Mouse (Mus musculus): ENCODE data around the gene Cdc37. TPM values are rescaled to one million over a fixed set of nuclear protein-coding genes. Genes with fewer than 3 reads are reported as not detected.
A peak's percentile ranks its signal among the peaks of the same experiment; 100 is the strongest.

Cdc37 gene
- polyA plus RNA-seq, 1 experiment from 2014 or later: 280 TPM

- ATAC-seq: no peak
- Histone ChIP-seq H3K27me3 (replicated peaks) (no peaks in the 10 kb centered on the region), H3K4me2 (replicated peaks) (no peak overlapping the region), H3K9ac (no peak overlapping the region), H3K27ac (no peak overlapping the region), H3K4me3 (replicated peaks) (no peak overlapping the region), H3K4me1 (replicated peaks) (0 out of 2 replicates have a peak, but pooled peaks cover 5% of the 10 kb centered on the region), H3K36me3 (0 out of 2 replicates have a peak, but pooled peaks cover 3% of the 10 kb centered on the region), H3K9me3 (no peaks in the 10 kb centered on the region)
- 78% methylated on average over 6 of the region's 6 CpGs for WGBS
These were observed 45.0 kb downstream of the Cdc37 start for GRCm38 (mm10) chr9:21104814-21105213.

- Histone ChIP-seq H3K4me3 (replicated peaks) (no peak overlapping the region), H3K27me3 (replicated peaks) (no peaks in the 10 kb centered on the region), H3K9me3 (no peaks in the 10 kb centered on the region), H3K27ac (no peak overlapping the region), H3K4me2 (replicated peaks) (no peak overlapping the region), H3K9ac (no peak overlapping the region), H3K4me1 (replicated peaks) (0 out of 2 replicates have a peak, but pooled peaks cover 5% of the 10 kb centered on the region), H3K36me3 (no peaks in the 10 kb centered on the region)
- WGBS: 95% methylated on average over 2 of the region's 2 CpGs
- ATAC-seq: no peak
These were observed 47.7 kb downstream of the Cdc37 start for GRCm38 (mm10) chr9:21102076-21102475.

GRCm38 (mm10) chr9:21100447-21101161, 49.2 kb downstream of the Cdc37 start:
- Histone ChIP-seq H3K27me3 (replicated peaks) (no peaks in the 10 kb centered on the region), H3K36me3 (no peaks in the 10 kb centered on the region), H3K4me2 (replicated peaks) (no peak overlapping the region; the same call in 1 of the 2 replicates), H3K4me1 (replicated peaks) (0 out of 2 replicates have a peak, but pooled peaks cover 5% of the 10 kb centered on the region), H3K9me3 (no peaks in the 10 kb centered on the region), H3K27ac (no peak overlapping the region), H3K4me3 (replicated peaks) (no peak overlapping the region), H3K9ac (no peak overlapping the region)
- ATAC-seq: no peak
- WGBS: 35% methylated on average over 15 of the region's 15 CpGs

- WGBS: 61% methylated on average over 8 of the region's 8 CpGs
- Histone ChIP-seq H3K36me3 (no peaks in the 10 kb centered on the region; the same call in 1 of the 2 replicates), H3K9me3 (no peaks in the 10 kb centered on the region), H3K4me3 (replicated peaks) (no peak overlapping the region), H3K4me1 (replicated peaks) (0 out of 2 replicates have a peak, but pooled peaks cover 5% of the 10 kb centered on the region), H3K4me2 (replicated peaks) (no peak overlapping the region), H3K27me3 (replicated peaks) (no peaks in the 10 kb centered on the region), H3K9ac (no peak overlapping the region), H3K27ac (no peak overlapping the region)
- peak; percentile 59 for ATAC-seq
These were observed 52.0 kb downstream of the Cdc37 start for GRCm38 (mm10) chr9:21097793-21098192.

GRCm38 (mm10) chr9:21095958-21096357, 53.8 kb downstream of the Cdc37 start:
- Histone ChIP-seq H3K4me3 (replicated peaks) (no peak overlapping the region), H3K27me3 (replicated peaks) (no peaks in the 10 kb centered on the region), H3K27ac (no peak overlapping the region), H3K9ac (no peak overlapping the region), H3K9me3 (no peaks in the 10 kb centered on the region), H3K36me3 (no peaks in the 10 kb centered on the region; the same call in 1 of the 2 replicates), H3K4me1 (replicated peaks) (0 out of 2 replicates have a peak, but pooled peaks cover 6% of the 10 kb centered on the region), H3K4me2 (replicated peaks) (no peak overlapping the region)
- 95% methylated on average over 4 of the region's 4 CpGs for WGBS
- no peak for ATAC-seq

GRCm38 (mm10) chr9:21093423-21093822, 56.4 kb downstream of the Cdc37 start:
- no peaks in the 10 kb centered on the region for H3K9me3 ChIP-seq
- 91% methylated on average over 9 of the region's 9 CpGs for WGBS
- H3K27ac ChIP-seq: no peak overlapping the region
- H3K36me3 ChIP-seq: peaks cover 6% of the 10 kb centered on the region
- H3K4me3 ChIP-seq (replicated peaks): no peak overlapping the region
- H3K4me2 ChIP-seq (replicated peaks): no peak overlapping the region
- no peak overlapping the region for H3K9ac ChIP-seq
- no peak for ATAC-seq
- no peaks in the 10 kb centered on the region for H3K27me3 ChIP-seq (replicated peaks)
- H3K4me1 ChIP-seq (replicated peaks): peaks cover 21% of the 10 kb centered on the region

GRCm38 (mm10) chr9:21091707-21092320, 58.0 kb downstream of the Cdc37 start, which contains the start of the genes Gm38431 and Raver1:
Gm38431 (minus strand) TSS chr9:21091997.
Raver1 (minus strand) TSS chr9:21092008.
- no peaks in the 10 kb centered on the region for H3K27me3 ChIP-seq (replicated peaks)
- H3K9ac ChIP-seq: peak within 1 kb of the TSS; percentile 75
- ATAC-seq: peak; percentile 99
- H3K4me3 ChIP-seq (replicated peaks): peak within 1 kb of the TSS; percentile 71
- H3K27ac ChIP-seq: peak within 1 kb of the TSS; percentile 95
- H3K36me3 ChIP-seq: peaks cover 21% of the 10 kb centered on the region
- no peaks in the 10 kb centered on the region for H3K9me3 ChIP-seq
- H3K4me2 ChIP-seq (replicated peaks): peak within 1 kb of the TSS; percentile 76
- WGBS: under 1% methylated on average over 54 of the region's 54 CpGs
- H3K4me1 ChIP-seq (replicated peaks): peaks cover 23% of the 10 kb centered on the region

GRCm38 (mm10) chr9:21090972-21091706, 58.6 kb downstream of the Cdc37 start:
- ATAC-seq: peak; percentile 58
- Histone ChIP-seq H3K4me1 (replicated peaks) (peaks cover 28% of the 10 kb centered on the region), H3K36me3 (peaks cover 27% of the 10 kb centered on the region), H3K4me2 (replicated peaks) (peak overlapping the region; percentile 76), H3K9ac (peak overlapping the region; percentile 75), H3K27me3 (replicated peaks) (no peaks in the 10 kb centered on the region), H3K4me3 (replicated peaks) (peak overlapping the region; percentile 71), H3K9me3 (no peaks in the 10 kb centered on the region), H3K27ac (peak overlapping the region; percentile 95)
- 2% methylated on average over 24 of the region's 24 CpGs for WGBS

GRCm38 (mm10) chr9:21090537-21090936, 59.2 kb downstream of the Cdc37 start:
- Histone ChIP-seq H3K4me1 (replicated peaks) (peaks cover 29% of the 10 kb centered on the region), H3K36me3 (peaks cover 31% of the 10 kb centered on the region), H3K27ac (0 out of 2 replicates have a peak overlapping the region, but pooled peaks have one; percentile 95), H3K4me2 (replicated peaks) (peak overlapping the region; percentile 76), H3K27me3 (replicated peaks) (no peaks in the 10 kb centered on the region), H3K9me3 (no peaks in the 10 kb centered on the region), H3K9ac (peak overlapping the region; percentile 75), H3K4me3 (replicated peaks) (peak overlapping the region; percentile 71)
- no peak for ATAC-seq
- 82% methylated on average over 1 of the region's 1 CpGs for WGBS

- ATAC-seq: no peak
- no peak overlapping the region for H3K27ac ChIP-seq
- no peaks in the 10 kb centered on the region for H3K27me3 ChIP-seq (replicated peaks)
- 88% methylated on average over 3 of the region's 3 CpGs for WGBS
- no peak overlapping the region for H3K4me3 ChIP-seq (replicated peaks)
- no peak overlapping the region for H3K9ac ChIP-seq
- H3K4me1 ChIP-seq (replicated peaks): peaks cover 8% of the 10 kb centered on the region; the same call in 1 of the 2 replicates
- H3K4me2 ChIP-seq (replicated peaks): no peak overlapping the region
- H3K36me3 ChIP-seq: peaks cover 64% of the 10 kb centered on the region
- no peaks in the 10 kb centered on the region for H3K9me3 ChIP-seq
These were observed 66.5 kb downstream of the Cdc37 start for GRCm38 (mm10) chr9:21083324-21083723.

Measured in intestine, embryonic 15.5 days (tissue).